Mouse (Mus musculus): Measurements from ENCODE around the gene Gmnn.

Gmnn gene

DNA sequence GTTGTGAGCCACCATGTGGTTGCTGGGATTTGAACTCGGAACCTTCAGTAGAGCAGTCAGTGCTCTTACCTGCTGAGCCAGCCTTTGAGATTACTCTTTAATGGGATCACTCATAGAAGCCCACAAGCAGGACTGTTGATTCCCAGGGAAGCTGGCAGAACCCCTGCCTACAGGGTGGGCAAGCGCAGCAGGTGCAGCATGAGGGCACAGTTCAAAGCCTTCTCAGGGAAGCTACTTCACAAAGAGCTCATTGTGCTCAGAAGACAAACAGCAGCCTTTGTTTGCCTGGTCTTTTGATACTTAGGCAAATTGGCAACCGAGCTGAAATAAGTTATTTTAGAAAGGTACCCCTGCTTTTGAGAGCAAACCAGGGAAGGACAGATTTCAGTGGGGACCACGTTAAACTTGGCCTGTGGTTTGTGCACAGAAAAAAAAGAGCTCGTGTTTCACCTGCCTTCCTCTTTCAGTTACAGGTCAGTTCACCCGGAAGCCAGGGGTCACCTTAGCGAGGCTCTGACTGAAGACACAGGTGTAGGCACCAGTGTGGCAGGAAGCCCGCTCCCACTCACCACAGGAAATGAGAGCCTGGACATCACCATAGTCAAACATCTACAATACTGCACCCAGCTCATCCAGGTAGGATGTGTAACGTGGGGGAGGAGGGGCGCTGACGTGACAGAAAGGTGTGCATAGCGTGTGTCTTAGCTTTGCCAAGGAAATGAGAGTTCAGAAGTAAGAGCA is 51.9 kb downstream of the Gmnn start:
- DNase-seq (ENCODE audit: low read depth) = no peak

DNA sequence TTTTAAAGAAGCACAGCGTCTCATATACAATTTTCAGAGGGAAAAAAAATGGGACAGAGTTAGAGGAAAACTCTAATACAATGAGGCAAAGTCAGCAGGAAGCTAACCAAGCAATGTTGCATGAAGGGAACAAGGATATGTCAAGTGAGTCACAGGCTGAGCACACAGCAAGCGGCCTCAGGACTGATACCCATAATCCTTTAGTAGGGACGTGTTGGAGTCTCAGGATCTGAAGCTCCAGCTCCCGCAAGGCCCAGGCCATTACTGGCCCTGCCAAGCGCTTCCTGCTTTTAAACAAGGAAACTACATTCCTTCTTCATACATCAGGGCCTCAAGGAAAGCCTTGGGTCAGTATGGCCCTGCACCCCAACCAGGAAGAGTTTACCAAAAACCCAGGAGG is 59.6 kb downstream of the Gmnn start:
- DNase-seq (ENCODE audit: low read depth) = no peak

Measured in 416B (cell line).